Mouse (Mus musculus) c-Kit-positive CD71-negative TER-119-negative erythroid progenitor cells, embryonic 14.5 days (primary cell): ENCODE results near the gene Rad9a.

Source experiments
- DNase-seq: peaks from one replicate; pipeline ENCODE4 v3.0.0-alpha.2; 2013; ENCODE audit warnings: low read depth

The Rad9a gene

GRCm38 (mm10) chr19:4217855-4218254, 16.4 kb upstream of the Rad9a start:
- DNase-seq: no peak

- no peak for DNase-seq
Measured at GRCm38 (mm10) chr19:4217140-4217539, 15.7 kb upstream of the Rad9a start.

GRCm38 (mm10) chr19:4216041-4216685, 14.7 kb upstream of the Rad9a start:
- DNase-seq: no peak

- DNase-seq: no peak
Measured at GRCm38 (mm10) chr19:4215451-4215840, 14.0 kb upstream of the Rad9a start.

- no peak for DNase-seq
Measured at GRCm38 (mm10) chr19:4214771-4215450, 13.4 kb upstream of the Rad9a start.

GRCm38 (mm10) chr19:4214071-4214770, 12.8 kb upstream of the Rad9a start, which contains the start of the genes Clcf1 and AC109138.7:
Gene Clcf1 (plus strand): TSS chr19:4214238.
Gene AC109138.7 (plus strand): TSS chr19:4214357.
- no peak for DNase-seq

GRCm38 (mm10) chr19:4213524-4213974, 12.1 kb upstream of the Rad9a start:
- DNase-seq: no peak

- DNase-seq: no peak
Measured at GRCm38 (mm10) chr19:4211891-4212588, 10.6 kb upstream of the Rad9a start.

- DNase-seq: no peak
Measured at GRCm38 (mm10) chr19:4208563-4208962, 7.1 kb upstream of the Rad9a start.

- no peak for DNase-seq
Measured at GRCm38 (mm10) chr19:4206971-4207370, 5.5 kb upstream of the Rad9a start.

GRCm38 (mm10) chr19:4204889-4205288, 3.4 kb upstream of the Rad9a start:
- no peak for DNase-seq

- no peak for DNase-seq
Measured at GRCm38 (mm10) chr19:4203604-4204326, 2.3 kb upstream of the Rad9a start.

- DNase-seq: no peak
Measured at GRCm38 (mm10) chr19:4203148-4203547, 1.7 kb upstream of the Rad9a start.

GRCm38 (mm10) chr19:4202149-4202548, 687 bp upstream of the Rad9a start:
- no peak for DNase-seq

GRCm38 (mm10) chr19:4197180-4197579, 4.3 kb downstream of the Rad9a start:
- DNase-seq: no peak

GRCm38 (mm10) chr19:4196548-4196947, 4.9 kb downstream of the Rad9a start:
- no peak for DNase-seq

GRCm38 (mm10) chr19:4196048-4196447, 5.4 kb downstream of the Rad9a start:
- no peak for DNase-seq

- DNase-seq: no peak
Measured at GRCm38 (mm10) chr19:4194776-4195650, 6.4 kb downstream of the Rad9a start.

- DNase-seq: no peak
Measured at GRCm38 (mm10) chr19:4194021-4194724, 7.3 kb downstream of the Rad9a start.

- DNase-seq: no peak
Measured at GRCm38 (mm10) chr19:4193129-4193528, 8.3 kb downstream of the Rad9a start.
